ENCODE assay signal across 9 mouse cellular contexts in the genomic region with DNA sequence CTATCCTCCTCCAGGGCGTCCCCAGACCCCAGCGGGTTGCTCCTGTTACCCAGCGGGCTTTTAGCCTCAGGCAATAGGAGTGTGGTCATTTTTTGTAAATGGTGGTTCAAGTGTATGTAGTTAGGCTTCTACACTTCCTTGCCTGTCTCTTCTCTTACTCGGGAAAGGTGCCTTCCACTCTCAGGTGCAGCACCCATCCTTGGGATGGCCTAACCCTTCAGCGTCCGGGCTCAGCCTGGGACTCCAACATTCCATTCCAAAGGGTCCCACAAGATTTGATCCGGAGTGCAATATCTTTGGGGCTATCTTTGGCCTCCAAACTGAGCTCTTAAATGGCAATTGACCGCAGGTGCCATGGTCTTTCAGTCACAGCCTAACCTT.
DNase-seq lines count a peak whose midpoint lies in the region; ATAC-seq and TF ChIP-seq lines count a peak whose summit lies in the region.
"Had no signal": no experiment of that assay in that cellular context is flagged by ENCODE, and none has a peak within 500 bp of the region (broad histone marks: within the 10 kb centered on the region; RNA-seq: fewer than 3 reads in every experiment).

No protein-coding gene starts in this region.

- peaks cover 29% of the 10 kb centered on the region for H3K27me3 ChIP-seq in lung, embryonic 15.5 days
- peaks cover 39% of the 10 kb centered on the region for H3K27me3 ChIP-seq in limb, embryonic 12.5 days
- no peaks in the 10 kb centered on the region for H3K27me3 ChIP-seq in stomach, postnatal 0 days (ENCODE audit: control insufficient read depth, insufficient read depth, low read length)

- no peaks in the 10 kb centered on the region for H3K4me1 ChIP-seq in lung, embryonic 15.5 days
- H3K4me1 ChIP-seq in limb, embryonic 12.5 days (replicated peaks), result peaks cover 14% of the 10 kb centered on the region; the same call in 1 of the 2 replicates
- no peaks in the 10 kb centered on the region for H3K4me1 ChIP-seq in stomach, postnatal 0 days (replicated peaks; ENCODE audit: control insufficient read depth, insufficient read depth)
- H3K4me1 ChIP-seq: liver, embryonic 15.5 days had no signal

- TF ChIP-seq CTCF in stomach, postnatal 0 days (IDR thresholded peaks at IDR 0.05; ENCODE audit: low read depth), result no peak

- no peak overlapping the region for H3K27ac ChIP-seq in lung, embryonic 15.5 days
- no peak overlapping the region for H3K27ac ChIP-seq in limb, embryonic 12.5 days
- no peak overlapping the region for H3K27ac ChIP-seq in stomach, postnatal 0 days (replicated peaks)
- H3K27ac ChIP-seq: liver, embryonic 15.5 days had no signal

- 4% methylated on average over 8 of the region's 8 CpGs for WGBS in lung, embryonic 15.5 days
- WGBS in limb, embryonic 12.5 days, result 3% methylated on average over 8 of the region's 8 CpGs
- 6% methylated on average over 8 of the region's 8 CpGs for WGBS in stomach, postnatal 0 days

- DNase-seq in cerebellum, adult 11 months, result peak; percentile 2
- no peak for DNase-seq in cerebellum, postnatal 36 days
- no peak for DNase-seq in lung, postnatal 36 days
- DNase-seq in stomach, postnatal 0 days (ENCODE audit: low spot score), result no peak
- no peak for DNase-seq in urinary bladder, postnatal 25 days (ENCODE audit: low spot score)
- DNase-seq in adipocyte (ENCODE audit: low spot score), result no peak

- no peaks in the 10 kb centered on the region for H3K36me3 ChIP-seq in lung, embryonic 15.5 days
- no peaks in the 10 kb centered on the region for H3K36me3 ChIP-seq in limb, embryonic 12.5 days
- H3K36me3 ChIP-seq in stomach, postnatal 0 days (ENCODE audit: control insufficient read depth, insufficient read depth, low read length), result no peaks in the 10 kb centered on the region
- H3K36me3 ChIP-seq: liver, embryonic 15.5 days had no signal

- no peak overlapping the region for H3K9ac ChIP-seq in lung, embryonic 15.5 days
- H3K9ac ChIP-seq in limb, embryonic 12.5 days (replicated peaks), result peak overlapping the region; percentile 60; the same call in 1 of the 2 replicates
- H3K9ac ChIP-seq in stomach, postnatal 0 days (ENCODE audit: low read length), result no peak overlapping the region
- H3K9ac ChIP-seq: liver, embryonic 15.5 days had no signal

- peak overlapping the region; percentile 46 for H3K4me3 ChIP-seq in lung, embryonic 15.5 days
- H3K4me3 ChIP-seq in limb, embryonic 12.5 days (replicated peaks), result peak overlapping the region; percentile 62
- peak overlapping the region; percentile 37; the same call in 1 of the 2 replicates for H3K4me3 ChIP-seq in stomach, postnatal 0 days (ENCODE audit: low read depth, low read length)

- peak overlapping the region; percentile 94 for H3K4me2 ChIP-seq in lung, embryonic 15.5 days
- H3K4me2 ChIP-seq in limb, embryonic 12.5 days, result peak overlapping the region; percentile 99
- peak overlapping the region; percentile 65 for H3K4me2 ChIP-seq in stomach, postnatal 0 days (replicated peaks; ENCODE audit: low read depth)

- no peak; the same call in 1 of the 2 replicates for ATAC-seq in lung, embryonic 15.5 days (ENCODE audit: borderline replicate concordance, extremely low read depth, low FRiP score, low TSS enrichment)
- 0 out of 2 replicates have a peak, but pooled peaks have one; percentile 7 for ATAC-seq in limb, embryonic 12.5 days (ENCODE audit: insufficient number of reproducible peaks, insufficient read depth, low FRiP score, low TSS enrichment, low read depth)
- no peak for ATAC-seq in stomach, postnatal 0 days (ENCODE audit: low FRiP score, low TSS enrichment)

- no peaks in the 10 kb centered on the region for H3K9me3 ChIP-seq in lung, embryonic 15.5 days
- H3K9me3 ChIP-seq in limb, embryonic 12.5 days, result no peaks in the 10 kb centered on the region
- H3K9me3 ChIP-seq in stomach, postnatal 0 days (ENCODE audit: control insufficient read depth, low read length), result no peaks in the 10 kb centered on the region
- H3K9me3 ChIP-seq: liver, embryonic 15.5 days had no signal

- no peak for TF ChIP-seq EP300 in stomach, postnatal 0 days (optimal IDR thresholded peaks at IDR 0.05)
